Mouse (Mus musculus): Measurements from ENCODE around the gene Fgf7. TPM values are rescaled to one million over a fixed set of nuclear protein-coding genes. Genes with fewer than 3 reads are reported as not detected.

Gene Fgf7
- not detected for total RNA-seq (2021)

GRCm38 (mm10) chr2:126034379-126035005, at the start of gene Fgf7:
Fgf7 (plus strand) TSS chr2:126034658.
- intact Hi-C loops (cut with DNase I): loop anchor here (1.0 kb wide), 1 partner anchor 139 kb away; no protein-coding TSS in a partner anchor
- DNase-seq (ENCODE audit: low spot score in 2 of 2): peak in 1 of 2 experiments; percentile 21

GRCm38 (mm10) chr2:126002291-126002690, 32.2 kb upstream of the Fgf7 start:
- intact Hi-C loops (cut with DNase I): no loop called here
- DNase-seq (ENCODE audit: low spot score in 2 of 2): no peak

- peak; percentile 61 to 74 for DNase-seq (ENCODE audit: low spot score in 2 of 2)
- intact Hi-C loops (cut with DNase I): loop anchor here (5.0 kb wide), 3 partner anchors 241 to 516 kb away; no protein-coding TSS in a partner anchor
Measured at GRCm38 (mm10) chr2:126006088-126006487, 28.4 kb upstream of the Fgf7 start.

- DNase-seq (ENCODE audit: low spot score in 2 of 2): no peak
- intact Hi-C loops (cut with DNase I): loop anchor here (5.0 kb wide), 3 partner anchors 241 to 516 kb away; no protein-coding TSS in a partner anchor
Measured at GRCm38 (mm10) chr2:126006742-126007141, 27.7 kb upstream of the Fgf7 start.

- intact Hi-C loops (cut with DNase I): no loop called here
- no peak for DNase-seq (ENCODE audit: low spot score in 2 of 2)
Measured at GRCm38 (mm10) chr2:126014989-126015710, 19.3 kb upstream of the Fgf7 start.

GRCm38 (mm10) chr2:126015763-126016473, 18.5 kb upstream of the Fgf7 start:
- intact Hi-C loops (cut with DNase I): no loop called here
- DNase-seq (ENCODE audit: low spot score in 2 of 2): no peak

GRCm38 (mm10) chr2:126031186-126031900, 3.1 kb upstream of the Fgf7 start:
- DNase-seq (ENCODE audit: low spot score in 2 of 2): no peak
- intact Hi-C loops (cut with DNase I): no loop called here

- peak; percentile 29 for DNase-seq (ENCODE audit: low spot score in 2 of 2)
- intact Hi-C loops (cut with DNase I): no loop called here
Measured at GRCm38 (mm10) chr2:126033114-126033972, 1.1 kb upstream of the Fgf7 start.

GRCm38 (mm10) chr2:126035013-126035770, 734 bp downstream of the Fgf7 start:
- DNase-seq (ENCODE audit: low spot score in 2 of 2): no peak
- intact Hi-C loops (cut with DNase I): no loop called here

- DNase-seq (ENCODE audit: low spot score in 2 of 2): no peak
- intact Hi-C loops (cut with DNase I): no loop called here
Measured at GRCm38 (mm10) chr2:126036121-126036520, 1.7 kb downstream of the Fgf7 start.

GRCm38 (mm10) chr2:126038221-126039000, 4.0 kb downstream of the Fgf7 start:
- intact Hi-C loops (cut with DNase I): no loop called here

GRCm38 (mm10) chr2:126039414-126039891, 5.0 kb downstream of the Fgf7 start:
- no peak for DNase-seq (ENCODE audit: low spot score in 2 of 2)
- intact Hi-C loops (cut with DNase I): no loop called here

More at GRCm38 (mm10) chr2:126038221-126039000, 4.0 kb downstream of the Fgf7 start:
- no peak for DNase-seq (ENCODE audit: low spot score in 2 of 2)

GRCm38 (mm10) chr2:126040651-126041050, 6.2 kb downstream of the Fgf7 start:
- intact Hi-C loops (cut with DNase I): no loop called here
- DNase-seq (ENCODE audit: low spot score in 2 of 2): no peak

- DNase-seq (ENCODE audit: low spot score in 2 of 2): no peak
- intact Hi-C loops (cut with DNase I): no loop called here
Measured at GRCm38 (mm10) chr2:126041237-126041636, 6.8 kb downstream of the Fgf7 start.

GRCm38 (mm10) chr2:126042674-126043073, 8.2 kb downstream of the Fgf7 start:
- DNase-seq (ENCODE audit: low spot score in 2 of 2): no peak
- intact Hi-C loops (cut with DNase I): no loop called here

- no peak for DNase-seq (ENCODE audit: low spot score in 2 of 2)
Measured at GRCm38 (mm10) chr2:126045621-126046020, 11.2 kb downstream of the Fgf7 start.

More at GRCm38 (mm10) chr2:126045621-126046020, 11.2 kb downstream of the Fgf7 start:
- intact Hi-C loops (cut with DNase I): no loop called here

All from left cerebral cortex, postnatal 25 days (tissue).